Mouse (Mus musculus): ENCODE data around the gene Amdhd1.

DNA sequence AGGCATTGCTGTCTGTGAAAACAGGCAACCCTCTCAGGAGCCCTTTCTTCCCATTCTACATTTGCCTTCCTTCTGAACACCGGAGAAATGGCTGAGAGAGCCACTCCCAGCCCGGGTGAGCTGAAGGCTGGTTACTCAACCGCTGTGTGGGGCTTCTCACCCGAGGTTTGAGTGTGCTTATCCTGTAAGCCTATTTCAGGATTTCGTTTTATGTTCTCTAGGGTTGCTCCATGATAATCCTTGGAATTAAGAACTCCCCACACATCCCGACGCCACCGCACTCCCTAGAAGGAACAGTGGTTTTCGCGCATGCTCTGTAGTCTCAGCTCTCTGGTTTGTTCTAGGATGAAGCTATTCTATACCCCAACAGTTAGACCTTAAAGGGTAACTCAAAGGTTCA is 38.5 kb downstream of the Amdhd1 start:
- TF ChIP-seq SIN3A (IDR thresholded peaks at IDR 0.05; ENCODE audit: low read length) (no peak), TAL1 (IDR thresholded peaks at IDR 0.05; ENCODE audit: low read length) (no peak), ETS1 (IDR thresholded peaks at IDR 0.05; ENCODE audit: low read depth, low read length) (no peak), EP300 (IDR thresholded peaks at IDR 0.05; ENCODE audit: low read depth in 1 of 2, low read length in 2 of 2) (no peak), RAD21 (IDR thresholded peaks at IDR 0.05; ENCODE audit: low read depth, low read length) (no peak), CTCF (IDR thresholded peaks at IDR 0.05 in 2 of 3, conservative IDR thresholded peaks at IDR 0.05 in 1 of 3; ENCODE audit: control insufficient read depth in 1 of 3, insufficient read depth in 1 of 3, low read depth in 2 of 3, low read length in 3 of 3, poor library complexity in 1 of 3, severe bottlenecking in 1 of 3) (no peak), UBTF (IDR thresholded peaks at IDR 0.05; ENCODE audit: borderline replicate concordance, insufficient read depth, low read depth, low read length) (no peak), POLR2A (IDR thresholded peaks at IDR 0.05; ENCODE audit: control insufficient read depth in 1 of 2, insufficient read depth in 1 of 2, low read depth in 1 of 2, low read length in 2 of 2, poor library complexity in 1 of 2) (no peak), RCOR1 (IDR thresholded peaks at IDR 0.05; ENCODE audit: low read depth, low read length) (no peak), MXI1 (IDR thresholded peaks at IDR 0.05; ENCODE audit: low read depth, low read length) (no peak), MEF2A (IDR thresholded peaks at IDR 0.05; ENCODE audit: extremely low read depth, insufficient replicate concordance, low read depth, low read length, poor library complexity, severe bottlenecking) (no peak), GABPA (IDR thresholded peaks at IDR 0.05; ENCODE audit: low read depth, low read length) (no peak), NRF1 (IDR thresholded peaks at IDR 0.05; ENCODE audit: insufficient read depth, low read depth, low read length, poor library complexity, severe bottlenecking) (no peak)
